Mouse (Mus musculus): ENCODE data around the gene Tec. TPM values are rescaled to one million over a fixed set of nuclear protein-coding genes. Genes with fewer than 3 reads are reported as not detected.

Gene Tec
- total RNA-seq, 2 experiments from 2014 or later = 13.2 TPM

DNA sequence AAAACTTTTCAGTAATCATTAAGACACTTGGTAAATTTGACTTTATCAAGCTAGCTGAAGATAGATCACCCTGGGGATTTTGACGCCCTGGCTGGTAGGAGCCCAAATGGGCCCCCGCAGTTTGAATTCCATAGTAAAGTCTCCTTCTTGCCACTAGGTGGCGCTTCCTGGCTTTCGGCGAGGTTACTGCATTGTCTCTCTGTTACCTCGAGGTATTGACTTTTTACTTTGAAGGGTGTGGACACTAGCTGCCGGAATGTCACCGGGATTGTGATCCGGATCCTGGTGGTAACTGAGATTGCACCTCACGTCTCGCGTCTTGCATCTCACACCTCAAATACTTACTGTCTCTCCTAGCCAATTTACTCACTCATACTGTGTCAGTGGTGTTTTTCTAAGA, 23.3 kb upstream of the Tec start:
- DNase-seq = peak; percentile 72

DNA sequence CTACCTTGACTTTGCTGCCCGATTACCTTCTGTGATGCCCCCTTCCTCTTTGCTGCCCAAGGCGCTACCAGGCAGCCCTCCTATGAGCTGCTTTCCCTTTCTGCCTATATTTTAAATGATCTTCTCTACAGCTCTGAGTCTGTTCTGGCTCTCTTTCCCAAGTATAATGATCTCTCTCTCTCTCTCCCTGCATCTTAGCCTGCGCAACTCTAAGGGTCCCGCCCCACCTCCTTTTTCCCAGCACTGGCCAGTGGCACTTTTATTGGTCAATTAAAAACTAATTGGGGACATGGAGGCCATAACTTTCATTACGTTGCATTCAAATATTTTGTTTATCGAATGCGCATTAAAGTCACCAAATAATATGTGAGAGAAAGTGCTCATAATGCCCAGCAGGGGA, 20.0 kb upstream of the Tec start:
- DNase-seq = no peak

DNA sequence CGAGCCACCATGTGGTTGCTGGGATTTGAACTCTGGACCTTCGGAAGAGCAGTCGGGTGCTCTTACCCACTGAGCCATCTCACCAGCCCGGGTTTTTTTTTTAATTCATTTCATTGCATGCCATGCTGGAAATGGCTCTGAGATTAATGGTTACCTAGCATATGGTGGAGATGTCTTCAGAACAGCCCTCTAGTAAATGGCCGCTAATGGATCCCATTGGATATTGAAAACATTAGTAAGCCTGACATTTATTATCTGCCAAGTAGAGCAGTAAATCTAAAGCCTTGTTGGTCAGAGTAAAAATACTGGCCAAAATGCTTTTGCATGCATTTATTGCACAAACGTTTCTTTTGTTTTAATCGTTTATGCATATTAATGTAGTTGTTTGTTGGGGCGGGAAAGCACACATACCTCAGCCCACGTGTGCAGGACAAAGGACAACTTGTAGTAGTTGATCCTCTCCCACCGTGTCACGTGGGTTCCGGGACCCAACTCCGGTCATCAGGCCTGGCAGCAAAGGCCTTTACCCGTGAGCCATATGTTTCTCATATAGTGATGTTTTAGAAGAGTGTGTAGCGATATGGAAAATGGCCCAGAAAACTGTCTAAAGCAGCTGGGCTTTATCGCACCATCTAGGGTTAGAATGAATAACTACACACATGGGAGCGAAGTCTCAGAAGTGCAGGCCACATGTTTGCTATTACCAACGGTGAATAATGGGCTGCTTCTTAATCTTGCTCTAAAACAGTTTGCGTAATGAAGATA, 18.4 kb upstream of the Tec start:
- no peak for DNase-seq

DNA sequence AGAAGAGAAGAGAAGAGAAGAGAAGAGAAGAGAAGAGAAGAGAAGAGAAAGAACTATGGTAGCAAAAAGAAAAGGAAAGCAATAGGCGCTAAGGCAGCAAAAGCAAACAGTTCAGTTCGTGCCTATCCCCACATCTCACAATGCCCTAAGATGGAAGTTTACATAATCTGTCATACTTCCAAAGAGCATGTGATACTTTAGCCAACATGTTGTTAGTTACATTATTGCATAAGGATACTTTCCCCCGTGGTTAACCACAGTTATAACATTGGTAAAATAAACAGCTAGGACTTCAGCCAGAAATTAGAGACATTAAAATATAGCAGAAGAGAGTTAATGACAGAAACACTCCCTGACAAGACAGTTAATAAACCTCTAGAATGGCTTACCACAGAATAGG, 15.4 kb upstream of the Tec start:
- DNase-seq = no peak

DNA sequence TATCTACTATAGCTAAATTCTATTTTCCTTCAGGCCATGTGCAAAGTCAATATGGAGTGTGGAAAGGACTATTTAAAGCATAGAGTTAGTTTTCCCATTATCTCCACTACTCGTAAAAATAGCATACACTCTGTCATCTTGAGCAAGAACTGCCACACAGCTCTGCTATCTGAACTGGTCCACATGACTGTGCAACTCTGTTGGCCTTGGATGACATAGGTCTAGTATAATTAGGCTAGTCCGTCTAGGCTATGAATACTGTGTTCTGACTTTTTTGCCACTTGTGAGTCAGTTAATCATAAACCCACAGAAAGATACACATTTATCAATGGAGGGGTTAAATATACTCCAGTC, 14.1 kb upstream of the Tec start:
- no peak for DNase-seq

DNA sequence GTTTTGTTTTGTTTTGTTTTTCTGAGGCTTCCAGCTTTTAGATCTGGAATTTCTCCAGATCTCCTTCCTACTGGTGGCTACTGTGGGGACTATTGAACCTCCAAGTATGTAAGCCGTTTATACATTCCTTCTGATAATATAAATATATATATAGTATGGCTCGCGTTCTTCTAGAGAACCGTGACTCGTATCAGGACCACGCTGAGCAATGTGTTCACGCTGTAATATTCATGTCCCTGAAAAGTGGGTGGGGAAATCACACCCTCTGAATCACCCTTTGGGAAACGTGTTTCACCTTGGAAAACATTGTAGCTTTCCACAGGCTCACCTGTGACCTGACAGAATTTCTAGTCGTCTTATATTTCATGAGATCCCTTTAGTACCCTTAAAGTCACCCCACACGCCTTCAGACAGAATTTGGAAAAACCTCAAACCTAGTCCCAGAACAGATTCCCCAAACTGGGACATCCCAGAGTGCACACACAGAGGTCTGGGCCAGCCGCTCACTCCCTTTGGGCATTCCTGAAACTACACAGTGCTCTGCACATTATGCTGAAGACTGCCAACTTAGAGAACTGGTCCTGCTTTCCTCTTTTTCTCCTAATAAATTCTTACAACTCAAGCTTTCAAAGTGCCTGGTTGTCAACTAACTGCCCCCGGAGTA, 13.6 kb upstream of the Tec start:
- no peak for DNase-seq

DNA sequence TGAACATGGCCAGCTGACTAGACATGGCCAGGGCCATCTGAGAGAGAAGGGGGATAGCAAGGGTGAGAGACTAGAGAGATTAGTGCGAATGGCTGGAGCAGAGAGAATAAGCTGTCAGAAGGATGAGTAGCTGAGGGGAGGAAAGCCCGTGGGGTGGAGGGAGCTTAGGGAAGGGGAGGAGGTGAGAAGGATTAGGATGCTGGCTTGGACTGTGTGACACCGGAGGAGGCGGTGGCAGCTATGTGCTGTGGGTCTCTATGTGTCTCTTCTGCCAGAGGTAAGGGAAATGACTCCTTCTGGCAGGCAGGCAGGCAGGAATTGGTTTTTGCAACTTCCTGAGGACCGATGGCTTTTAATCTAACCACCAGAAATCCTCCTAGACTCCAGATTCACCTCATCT, 11.5 kb upstream of the Tec start:
- no peak for DNase-seq

DNA sequence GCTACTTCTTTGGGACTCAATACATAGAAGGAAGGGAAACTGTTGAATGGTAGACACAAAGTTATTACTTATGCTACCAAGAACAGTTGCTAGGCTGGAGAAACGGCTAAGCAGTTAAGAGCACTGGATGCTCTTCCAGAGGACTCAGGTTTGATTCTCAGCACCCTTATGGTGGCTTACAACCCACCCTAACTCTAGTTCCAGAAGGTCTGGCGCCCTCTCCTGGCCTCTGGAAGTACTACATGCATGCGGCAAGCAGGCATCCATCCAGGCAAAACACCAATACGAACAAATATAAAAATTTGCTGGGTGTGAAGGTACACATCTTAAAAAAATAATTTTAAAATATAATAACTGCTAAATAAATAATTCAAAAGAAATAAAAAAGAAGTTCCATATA, 2.8 kb upstream of the Tec start:
- no peak for DNase-seq

DNA sequence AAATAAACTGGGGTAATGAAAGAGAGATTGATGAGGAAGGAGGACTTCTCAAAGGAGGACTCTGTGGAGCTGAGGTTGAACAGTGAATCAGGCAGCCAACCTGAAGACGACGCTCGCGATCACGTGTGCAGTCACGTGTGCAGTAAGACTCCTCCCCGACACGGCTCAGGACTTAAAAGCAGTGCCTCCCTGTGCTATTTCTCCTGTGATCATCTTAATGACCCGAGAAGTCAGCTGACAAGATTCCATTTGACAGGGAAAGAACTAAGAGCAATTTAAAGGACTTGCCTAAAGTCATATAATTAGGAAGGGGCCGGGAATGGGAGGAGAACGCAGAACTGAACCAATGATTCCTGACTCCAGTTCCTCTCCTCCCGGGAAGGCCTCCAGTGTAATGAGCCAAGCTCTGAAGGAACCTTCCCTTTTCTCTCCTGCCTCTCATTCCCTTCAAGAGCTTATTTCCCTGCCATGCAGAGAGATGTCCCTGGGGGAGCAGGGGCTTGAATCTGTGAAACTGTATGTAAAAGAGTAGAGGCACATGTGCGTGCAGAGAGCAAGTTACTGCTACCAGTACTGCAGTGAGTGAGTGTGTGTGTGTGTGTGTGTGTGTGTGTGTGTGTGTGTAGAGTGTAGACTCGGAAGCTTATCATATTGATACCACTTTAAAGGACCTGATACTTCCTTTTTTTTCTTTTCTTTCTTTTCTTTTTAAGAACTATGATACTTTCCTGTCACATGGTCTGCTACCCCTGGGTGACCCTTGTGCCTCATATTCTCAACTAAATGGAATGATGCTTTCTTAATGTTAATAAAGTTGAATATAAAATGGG, 1.7 kb upstream of the Tec start:
- DNase-seq = no peak

DNA sequence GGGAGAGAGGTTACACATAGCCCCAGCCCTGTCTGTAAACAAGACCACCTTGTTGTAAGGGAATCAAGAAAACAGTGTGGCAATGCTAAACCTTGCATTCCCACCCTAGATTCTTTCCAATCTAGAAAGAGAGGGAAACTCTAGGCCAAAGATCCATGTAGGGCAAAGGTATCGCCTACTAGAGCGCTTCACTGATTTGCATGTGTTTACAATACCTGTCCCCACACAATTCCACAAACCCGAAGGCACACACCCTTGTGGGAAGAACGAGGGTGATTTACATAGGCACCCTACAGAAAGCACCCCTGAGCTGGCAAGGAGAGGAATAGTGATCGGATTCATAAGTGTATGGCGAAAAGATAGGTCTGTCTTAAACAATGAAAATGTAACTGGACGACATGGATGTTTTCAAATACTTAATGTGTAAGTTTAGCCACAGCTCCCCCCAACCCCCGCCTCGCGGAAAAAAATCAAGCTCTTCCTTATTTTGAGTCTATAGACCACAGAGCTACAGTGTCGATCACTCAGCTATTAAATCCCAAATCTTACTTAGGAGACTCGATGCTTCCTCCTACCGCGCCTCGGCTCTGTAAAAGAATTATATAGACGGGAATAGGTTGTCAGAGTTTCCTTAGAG, 1.1 kb downstream of the Tec start:
- DNase-seq = no peak

DNA sequence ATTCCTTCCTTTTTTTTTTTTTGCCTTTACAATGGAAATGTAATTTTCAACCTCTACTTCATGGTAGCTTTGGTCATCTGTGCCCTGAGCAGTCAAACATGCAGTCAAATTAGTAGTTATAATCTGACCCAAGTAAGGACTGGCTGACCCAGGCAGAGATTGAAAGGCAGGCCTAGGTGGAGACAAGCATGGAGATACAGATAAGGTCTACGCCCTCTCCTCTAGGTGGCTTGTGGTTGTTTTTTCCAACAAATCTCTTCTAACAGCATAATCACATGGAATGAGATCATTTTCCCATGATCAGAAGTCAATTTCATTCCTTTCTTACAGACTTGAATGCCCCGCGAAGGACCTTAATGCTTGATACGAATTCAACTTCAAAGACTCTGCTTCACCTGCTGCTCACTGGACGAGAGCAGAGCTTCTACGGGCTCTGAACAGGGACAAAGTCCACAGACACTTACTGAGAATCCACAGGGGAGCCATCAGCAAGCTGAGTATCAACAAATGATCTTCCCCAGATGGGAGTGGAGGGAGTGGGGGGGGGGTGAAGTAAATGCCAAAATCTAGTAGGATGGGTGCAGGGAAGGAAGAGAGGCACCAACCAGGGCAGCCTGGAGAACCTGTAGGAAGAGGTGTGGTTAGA, 1.9 kb downstream of the Tec start:
- DNase-seq = no peak

DNA sequence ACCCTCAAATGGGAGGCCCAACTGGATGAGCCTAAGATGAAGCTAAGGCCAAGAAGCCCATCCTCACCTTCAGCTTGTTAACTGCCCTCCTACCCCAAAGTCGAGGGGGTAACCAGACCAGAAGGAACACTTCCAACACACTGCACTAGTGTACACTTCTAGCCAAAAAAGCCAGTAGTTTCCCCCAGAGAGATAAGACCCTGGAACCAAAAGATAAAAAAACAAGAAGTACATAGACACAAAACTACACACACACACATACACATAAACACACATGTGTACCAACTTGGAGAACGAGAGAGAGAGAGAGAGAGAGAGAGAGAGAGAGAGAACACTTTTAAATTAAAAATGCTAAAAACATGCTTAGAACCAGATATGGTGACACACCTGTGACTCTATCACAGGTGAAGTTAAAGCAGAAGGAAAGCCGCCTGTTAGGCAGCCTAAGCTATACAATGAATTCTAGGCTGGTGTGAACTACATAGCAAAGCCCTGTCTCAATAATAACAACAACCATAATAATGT, 3.6 kb downstream of the Tec start:
- DNase-seq = no peak

DNA sequence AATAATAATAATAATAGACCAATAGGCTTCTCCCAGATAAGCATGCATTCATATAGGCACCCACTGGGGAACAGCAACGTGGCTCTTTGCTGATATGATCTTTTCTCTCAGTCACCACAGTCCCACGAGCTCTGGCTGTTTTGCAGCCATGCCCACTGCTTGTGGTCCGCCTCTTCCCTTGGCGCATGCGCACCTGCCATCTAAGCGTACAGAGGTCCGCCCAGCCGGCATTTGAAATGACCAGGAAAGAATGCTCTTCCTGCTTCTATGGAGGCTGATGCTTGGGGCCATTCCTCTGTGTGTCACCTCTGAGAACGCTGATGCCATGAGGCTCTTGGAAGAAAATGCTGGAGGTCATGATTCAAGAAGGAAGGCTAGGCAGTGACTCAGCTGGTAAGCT, 5.1 kb downstream of the Tec start:
- no peak for DNase-seq

DNA sequence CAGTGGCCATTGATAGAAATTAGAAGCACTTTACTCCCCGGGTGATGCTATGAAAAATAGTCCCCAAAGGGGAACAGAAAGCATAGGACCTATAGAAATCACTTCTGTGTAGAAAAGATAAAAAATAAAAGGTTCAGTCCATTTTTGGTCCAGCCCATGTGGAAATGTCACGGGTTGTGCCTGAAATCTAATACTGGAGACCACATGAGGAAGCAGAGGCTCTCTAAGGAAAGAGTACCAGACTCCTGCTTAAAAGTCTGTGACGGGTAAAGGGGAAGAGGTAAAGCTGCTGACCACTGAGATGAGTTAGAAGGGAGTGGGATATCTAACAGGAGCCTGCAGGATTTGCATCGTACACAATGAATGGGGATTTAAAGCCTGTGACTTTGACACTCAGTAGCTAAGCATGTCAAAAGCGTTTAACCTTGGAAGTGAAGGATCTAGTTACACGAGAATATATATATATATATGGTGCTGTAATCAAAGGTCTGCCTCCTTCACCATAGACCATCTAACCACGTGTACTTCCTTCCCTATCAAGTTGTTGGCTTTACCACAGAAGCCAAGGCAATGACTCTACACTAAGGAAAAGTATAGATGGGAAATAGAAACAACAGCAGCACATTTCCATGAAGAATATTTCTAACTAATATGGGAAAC, 6.4 kb downstream of the Tec start:
- no peak for DNase-seq

DNA sequence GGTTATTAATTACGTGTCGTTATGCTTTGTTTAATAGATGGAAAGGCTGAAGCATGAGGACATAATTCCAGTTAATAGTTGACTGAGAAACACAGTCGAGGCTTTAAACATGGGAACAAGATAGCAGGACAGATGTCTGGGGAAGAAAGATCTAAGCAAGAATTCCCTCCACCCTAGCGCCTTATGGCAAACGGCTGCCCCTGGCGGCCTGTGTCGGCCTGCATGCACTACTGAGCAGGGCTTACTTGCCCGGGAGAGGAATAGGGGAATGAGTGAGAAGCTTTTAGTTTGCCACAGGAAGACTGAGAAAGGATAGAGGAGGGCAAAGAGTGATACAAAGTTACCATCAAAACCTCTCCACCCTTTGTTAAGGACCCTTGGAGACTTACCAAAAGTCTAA, 7.4 kb downstream of the Tec start:
- DNase-seq = no peak

DNA sequence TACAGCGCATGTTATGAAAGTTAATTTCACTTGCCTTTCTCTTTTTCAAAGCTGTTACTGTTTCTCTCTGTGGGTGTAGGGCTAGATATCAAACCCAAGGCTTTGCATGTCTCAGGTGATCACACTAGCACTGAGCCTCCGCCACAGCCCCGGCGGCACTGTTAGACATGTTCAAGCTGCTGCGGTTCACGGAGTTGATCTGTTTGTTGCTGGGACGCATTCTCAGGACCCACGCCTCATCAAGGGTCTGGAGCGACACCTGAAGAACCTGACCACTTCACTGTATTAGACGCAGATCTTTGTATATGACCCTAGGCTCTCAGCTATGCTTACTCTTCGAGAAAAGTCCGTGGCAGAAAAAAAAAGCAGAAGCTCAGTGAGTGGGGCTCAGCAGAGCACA, 10.0 kb downstream of the Tec start:
- no peak for DNase-seq

DNA sequence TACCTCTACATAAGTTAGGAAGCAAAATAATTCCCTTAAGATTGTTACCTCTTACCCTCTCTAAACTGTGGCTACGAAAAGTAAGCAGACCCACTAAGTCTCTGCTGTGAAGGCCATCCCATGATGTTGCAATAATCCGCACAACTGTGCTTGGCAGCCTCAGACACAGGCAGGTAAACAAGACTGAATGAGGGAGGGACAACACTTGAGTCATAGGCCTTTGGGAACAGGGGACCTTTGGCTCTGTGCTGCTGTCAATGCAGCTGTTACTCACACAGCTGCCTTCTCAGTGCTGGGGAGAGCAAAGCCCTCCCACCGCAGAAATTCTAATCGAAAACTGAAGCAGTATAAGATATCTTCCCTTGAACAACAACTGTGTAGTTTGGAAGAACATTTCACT, 10.5 kb downstream of the Tec start:
- no peak for DNase-seq

DNA sequence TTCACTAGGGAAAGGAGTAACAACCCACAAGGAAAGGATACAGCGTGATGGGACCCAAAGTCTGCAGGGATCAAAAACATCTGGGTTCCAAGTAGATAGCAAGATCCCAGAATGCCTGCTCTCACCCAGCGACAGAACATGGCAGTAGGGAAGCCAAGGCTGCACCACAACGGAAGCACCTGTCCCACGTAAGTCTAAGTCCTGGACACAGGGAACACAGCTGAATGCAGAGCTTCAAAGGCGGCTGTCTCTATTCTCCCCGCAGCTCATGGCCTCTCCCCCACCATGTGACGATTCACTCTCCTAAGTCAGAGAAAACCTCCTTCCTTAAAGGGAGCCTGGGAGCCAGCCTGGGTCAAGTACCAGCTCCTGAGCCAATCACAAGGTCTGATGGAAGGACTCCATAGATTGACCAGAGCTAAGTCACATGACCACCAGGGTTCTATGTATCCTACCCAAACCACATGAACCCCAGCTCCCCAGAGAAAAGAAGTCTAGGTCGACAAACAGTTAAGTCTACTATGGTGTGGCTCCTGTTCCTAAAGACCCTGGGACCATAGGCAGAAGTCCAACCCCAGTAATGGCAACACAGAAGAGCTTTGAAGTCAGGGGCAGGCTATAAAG, 11.9 kb downstream of the Tec start:
- no peak for DNase-seq

DNA sequence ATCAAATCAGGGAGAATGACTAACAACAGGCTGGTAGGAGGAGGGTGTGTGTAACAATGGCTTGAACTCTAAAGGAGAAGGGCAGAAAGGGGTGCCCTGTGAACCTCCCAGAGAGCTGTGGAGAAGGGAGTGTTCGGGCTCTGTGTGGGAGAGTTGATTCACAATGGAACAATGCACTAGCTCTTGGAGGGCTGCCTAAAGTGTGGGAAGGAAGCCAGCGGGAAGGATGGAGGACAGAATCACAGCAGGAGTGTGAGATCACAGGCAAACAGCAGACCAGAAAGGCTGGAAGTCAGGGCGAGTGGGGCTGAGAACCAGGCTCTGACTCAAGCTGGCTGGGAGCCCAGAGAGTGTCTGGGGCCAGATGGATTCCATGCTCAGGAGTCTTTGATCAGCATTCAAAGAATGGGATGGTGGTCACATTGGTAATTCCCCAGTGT, 12.6 kb downstream of the Tec start:
- DNase-seq = peak; percentile 95

DNA sequence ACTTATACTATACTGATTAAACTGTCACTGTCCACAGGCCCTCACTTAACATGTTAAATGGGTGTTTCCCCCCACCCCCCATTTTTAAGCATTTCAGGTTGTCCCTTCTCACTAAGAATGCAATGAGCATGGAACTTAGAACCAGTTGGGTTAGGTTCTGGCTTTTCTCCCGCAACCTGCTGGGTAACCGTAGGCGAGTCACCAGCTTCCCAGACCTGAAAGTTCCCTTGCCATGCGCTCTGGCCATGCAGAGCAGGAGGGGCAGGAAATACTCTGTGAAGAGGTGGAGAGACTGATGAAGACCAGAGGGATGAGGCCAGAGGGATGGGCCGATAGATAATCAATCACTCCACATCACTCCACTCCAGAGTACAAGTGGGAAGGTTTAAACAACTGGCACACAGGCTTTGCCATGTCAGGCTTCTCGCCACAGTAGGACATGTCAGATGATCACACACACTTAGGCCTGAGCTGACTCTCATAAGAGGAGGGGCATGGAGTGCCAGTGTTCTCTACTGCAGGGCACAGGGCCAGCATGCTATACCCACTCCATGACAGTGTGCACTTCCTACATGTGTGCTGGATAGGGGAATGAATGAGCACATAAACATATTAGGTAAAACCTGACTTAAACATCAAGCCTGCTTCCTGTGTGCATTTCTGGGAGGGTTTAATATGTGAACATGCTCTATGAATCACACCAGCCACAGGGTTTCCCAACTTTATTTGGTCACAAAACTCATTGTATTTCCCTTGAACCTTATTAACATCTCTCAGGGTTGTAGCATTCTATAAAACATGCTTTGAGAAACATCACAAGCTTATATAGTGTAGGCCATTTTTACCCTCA, 13.9 kb downstream of the Tec start:
- DNase-seq = no peak

Measured in heart, postnatal 4 days (tissue).